Mouse (Mus musculus): ENCODE data around the gene Kcnt1.

DNA sequence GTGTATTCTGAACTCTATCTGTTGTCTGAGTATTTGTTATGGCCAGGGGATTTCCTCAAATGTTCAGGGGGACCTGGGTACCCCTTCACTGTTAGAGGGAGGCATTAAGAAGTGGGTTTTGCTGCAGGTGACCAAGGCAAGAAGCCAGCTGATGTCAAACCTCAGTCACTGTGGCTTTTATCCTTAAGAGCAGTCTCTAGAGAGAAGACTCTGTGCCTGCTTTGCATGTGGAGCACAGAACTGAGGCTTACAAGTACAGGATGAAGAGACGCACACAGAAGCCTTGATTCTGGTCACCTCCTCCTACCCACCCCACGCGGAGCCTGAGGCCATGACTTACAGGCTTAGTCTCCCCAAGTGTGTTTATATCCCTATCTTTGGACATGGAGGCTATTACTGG, 85.8 kb downstream of the Kcnt1 start:
- TF ChIP-seq CTCF (IDR thresholded peaks at IDR 0.05; ENCODE audit: low read depth) (no peak), EP300 (IDR thresholded peaks at IDR 0.05; ENCODE audit: low read depth) (no peak)

All from heart, postnatal 0 days (tissue).